Comparison of ENCODE assay signal across 20 mouse cellular contexts in the genomic region with DNA sequence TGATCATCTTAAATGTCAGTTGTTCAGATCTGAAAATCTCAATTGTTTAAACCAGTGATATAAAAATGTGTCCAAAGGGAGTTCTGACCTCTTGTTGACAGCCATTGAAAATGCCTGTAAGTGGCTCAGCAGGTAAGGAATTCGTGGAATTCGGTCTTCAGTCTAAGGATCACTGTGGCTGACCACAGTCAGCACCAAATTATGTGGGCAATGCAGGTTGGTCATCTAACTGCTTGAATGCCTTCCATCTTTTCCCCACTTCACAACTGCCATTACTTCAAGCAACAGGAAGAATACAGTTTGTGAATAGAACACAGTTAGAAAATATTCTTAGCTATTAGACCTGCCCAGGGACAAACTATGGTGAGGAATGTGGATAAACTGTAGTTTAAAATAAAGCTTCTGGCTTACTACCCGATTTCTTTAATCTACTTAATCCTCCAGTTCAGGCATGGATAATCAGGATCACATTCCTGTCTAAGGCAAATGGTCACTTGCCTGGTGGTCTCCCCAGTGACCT. TPM values are rescaled to one million over a fixed set of nuclear protein-coding genes. Genes with fewer than 3 reads are reported as not detected.
DNase-seq lines count a peak whose midpoint lies in the region; ATAC-seq and TF ChIP-seq lines count a peak whose summit lies in the region.
"Had no signal": no experiment of that assay in that cellular context is flagged by ENCODE, and none has a peak within 500 bp of the region (broad histone marks: within the 10 kb centered on the region; RNA-seq: fewer than 3 reads in every experiment).

No protein-coding gene starts in this region.

- no peak overlapping the region for H3K4me2 ChIP-seq in lung, embryonic 15.5 days
- no peak overlapping the region for H3K4me2 ChIP-seq in lung, embryonic 16.5 days (ENCODE audit: low read depth, low read length)
- H3K4me2 ChIP-seq in intestine, embryonic 16.5 days (ENCODE audit: low read depth, low read length) = no peak overlapping the region
- H3K4me2 ChIP-seq in midbrain, embryonic 14.5 days (ENCODE audit: low read length) = no peak overlapping the region
- H3K4me2 ChIP-seq: hindbrain, embryonic 15.5 days; liver, embryonic 11.5 days had no signal

- no peak for TF ChIP-seq CTCF in lung, adult 2 months (IDR thresholded peaks at IDR 0.05; ENCODE audit: insufficient read depth, low read length)

- no peak for DNase-seq in heart, embryonic 10.5 days (ENCODE audit: low spot score)
- DNase-seq in heart, adult 8-10 months (ENCODE audit: low spot score) = no peak
- no peak for DNase-seq in lung, adult 2 months
- no peak for DNase-seq in midbrain, embryonic 14.5 days
- DNase-seq in left cerebral cortex, postnatal 10 days (ENCODE audit: extremely low spot score in 1 of 2, low spot score in 2 of 2) = no peak
- DNase-seq: cerebellum, postnatal 10 days; gastrocnemius, postnatal 14 days; heart, postnatal 14 days; layer of hippocampus, postnatal 36 days; left cerebral cortex, postnatal 4 days; thymus, postnatal 14 days had no signal

- intact Hi-C loops in left cerebral cortex, postnatal 10 days (cut with DNase I) = no loop called here

- no peak overlapping the region for H3K9ac ChIP-seq in lung, embryonic 15.5 days
- H3K9ac ChIP-seq in lung, embryonic 16.5 days (ENCODE audit: low read length) = no peak overlapping the region
- H3K9ac ChIP-seq in intestine, embryonic 16.5 days (ENCODE audit: low read depth, low read length) = no peak overlapping the region
- H3K9ac ChIP-seq in midbrain, embryonic 14.5 days (replicated peaks; ENCODE audit: low read length) = no peak overlapping the region
- H3K9ac ChIP-seq: hindbrain, embryonic 15.5 days had no signal

- ATAC-seq in lung, embryonic 15.5 days (ENCODE audit: borderline replicate concordance, extremely low read depth, low FRiP score, low TSS enrichment) = no peak
- peak; percentile 54; the same call in 1 of the 2 replicates for ATAC-seq in lung, embryonic 16.5 days (ENCODE audit: low read depth)
- no peak for ATAC-seq in intestine, embryonic 16.5 days
- no peak for ATAC-seq in midbrain, embryonic 14.5 days (ENCODE audit: low FRiP score, low TSS enrichment)
- ATAC-seq: activated CD4-positive, CD25-positive, alpha-beta regulatory T cell, adult 4 months had no signal

- 37% methylated on average over 3 of the region's 3 CpGs for WGBS in heart, embryonic 10.5 days
- 32% methylated on average over 3 of the region's 3 CpGs for WGBS in lung, embryonic 15.5 days
- 49% methylated on average over 3 of the region's 3 CpGs for WGBS in lung, adult 2 months
- 41% methylated on average over 3 of the region's 3 CpGs for WGBS in lung, embryonic 16.5 days
- WGBS in intestine, embryonic 16.5 days = 46% methylated on average over 3 of the region's 3 CpGs
- 25% methylated on average over 3 of the region's 3 CpGs for WGBS in midbrain, embryonic 14.5 days

- H3K4me1 ChIP-seq in heart, embryonic 10.5 days = peaks cover 15% of the 10 kb centered on the region
- H3K4me1 ChIP-seq in lung, embryonic 15.5 days = peaks cover 9% of the 10 kb centered on the region; the same call in 1 of the 2 replicates
- peaks cover 16% of the 10 kb centered on the region for H3K4me1 ChIP-seq in lung, adult 2 months (ENCODE audit: control insufficient read depth, insufficient read depth, low read length)
- H3K4me1 ChIP-seq in lung, embryonic 16.5 days (replicated peaks; ENCODE audit: control insufficient read depth, insufficient read depth, low read length) = no peaks in the 10 kb centered on the region
- no peaks in the 10 kb centered on the region for H3K4me1 ChIP-seq in intestine, embryonic 16.5 days (ENCODE audit: control insufficient read depth, insufficient read depth, low read length)
- H3K4me1 ChIP-seq in midbrain, embryonic 14.5 days (ENCODE audit: control insufficient read depth, insufficient read depth, low read length) = no peaks in the 10 kb centered on the region
- H3K4me1 ChIP-seq: hindbrain, embryonic 15.5 days had no signal

- no peaks in the 10 kb centered on the region for H3K36me3 ChIP-seq in heart, embryonic 10.5 days
- no peaks in the 10 kb centered on the region for H3K36me3 ChIP-seq in lung, embryonic 15.5 days
- H3K36me3 ChIP-seq in lung, embryonic 16.5 days (ENCODE audit: control insufficient read depth, insufficient read depth, low read length) = no peaks in the 10 kb centered on the region
- no peaks in the 10 kb centered on the region for H3K36me3 ChIP-seq in intestine, embryonic 16.5 days (ENCODE audit: control insufficient read depth, insufficient read depth, low read length)
- H3K36me3 ChIP-seq in midbrain, embryonic 14.5 days (ENCODE audit: control insufficient read depth, insufficient read depth, low read length) = no peaks in the 10 kb centered on the region
- H3K36me3 ChIP-seq: hindbrain, embryonic 15.5 days; midbrain, embryonic 10.5 days had no signal

- TF ChIP-seq POLR2A in lung, adult 2 months (IDR thresholded peaks at IDR 0.05; ENCODE audit: borderline replicate concordance, extremely low read depth, low read depth, low read length) = no peak

- 0 out of 2 replicates have a peak overlapping the region, but pooled peaks have one; percentile 16 for H3K27ac ChIP-seq in heart, embryonic 10.5 days
- H3K27ac ChIP-seq in lung, embryonic 15.5 days = peak overlapping the region; percentile 21
- peak overlapping the region; percentile 61; the same call in 1 of the 2 replicates for H3K27ac ChIP-seq in lung, embryonic 16.5 days (ENCODE audit: low read length)
- no peak overlapping the region for H3K27ac ChIP-seq in intestine, embryonic 16.5 days (ENCODE audit: low read length)
- H3K27ac ChIP-seq in midbrain, embryonic 14.5 days (replicated peaks; ENCODE audit: low read depth, low read length) = no peak overlapping the region
- H3K27ac ChIP-seq: hindbrain, embryonic 15.5 days; midbrain, embryonic 10.5 days; stomach, postnatal 0 days had no signal

- H3K4me3 ChIP-seq in heart, embryonic 10.5 days = no peak overlapping the region
- H3K4me3 ChIP-seq in lung, embryonic 15.5 days = no peak overlapping the region
- H3K4me3 ChIP-seq in lung, adult 2 months (replicated peaks; ENCODE audit: extremely low read depth, low read depth, low read length) = no peak overlapping the region
- no peak overlapping the region for H3K4me3 ChIP-seq in lung, embryonic 16.5 days (ENCODE audit: low read length)
- no peak overlapping the region for H3K4me3 ChIP-seq in intestine, embryonic 16.5 days (ENCODE audit: low read length)
- H3K4me3 ChIP-seq in midbrain, embryonic 14.5 days (replicated peaks; ENCODE audit: low read depth, low read length) = no peak overlapping the region
- H3K4me3 ChIP-seq: hindbrain, embryonic 15.5 days; midbrain, embryonic 10.5 days had no signal

- H3K9me3 ChIP-seq in heart, embryonic 10.5 days = no peaks in the 10 kb centered on the region
- H3K9me3 ChIP-seq in lung, embryonic 15.5 days = no peaks in the 10 kb centered on the region
- H3K9me3 ChIP-seq in lung, embryonic 16.5 days (ENCODE audit: control insufficient read depth, low read length) = no peaks in the 10 kb centered on the region
- no peaks in the 10 kb centered on the region for H3K9me3 ChIP-seq in intestine, embryonic 16.5 days (ENCODE audit: control insufficient read depth, low read length)
- H3K9me3 ChIP-seq in midbrain, embryonic 14.5 days (ENCODE audit: control insufficient read depth, low read length) = no peaks in the 10 kb centered on the region
- H3K9me3 ChIP-seq: G1E; hindbrain, embryonic 15.5 days; midbrain, embryonic 10.5 days had no signal

- H3K27me3 ChIP-seq in heart, embryonic 10.5 days (ENCODE audit: insufficient read depth, poor library complexity, severe bottlenecking) = no peaks in the 10 kb centered on the region
- H3K27me3 ChIP-seq in lung, embryonic 15.5 days = no peaks in the 10 kb centered on the region
- no peaks in the 10 kb centered on the region for H3K27me3 ChIP-seq in lung, embryonic 16.5 days (ENCODE audit: control insufficient read depth, insufficient read depth, low read depth, low read length)
- H3K27me3 ChIP-seq in intestine, embryonic 16.5 days (replicated peaks; ENCODE audit: control insufficient read depth, insufficient read depth, low read length) = no peaks in the 10 kb centered on the region
- no peaks in the 10 kb centered on the region for H3K27me3 ChIP-seq in midbrain, embryonic 14.5 days (ENCODE audit: control insufficient read depth, insufficient read depth, low read length)
- H3K27me3 ChIP-seq: hindbrain, embryonic 15.5 days had no signal

RNA-seq across cellular contexts. Expression of a gene that starts 8.4 kb away (rescaled TPM):
- polyA plus RNA-seq in heart, embryonic 10.5 days (2016; fragmentation: Nextera tagmentation; extraction: Ambion mirVana) = 2.0 and 2.4 TPM in 2 replicates
- 10 to 100 TPM; 11.9 to 12.9 (median 12.3) TPM for total RNA-seq in heart, adult 8-10 months (2022)
- 1.5 and 1.6 TPM in 2 replicates for polyA plus RNA-seq in lung, embryonic 15.5 days (2015; fragmentation: Nextera tagmentation; extraction: Ambion mirVana)
- polyA plus RNA-seq in lung, adult 2 months (2012; rRNA removed) = 6.4 and 11.1 TPM in 2 replicates
- 1.3 and 1.6 TPM in 2 replicates for polyA plus RNA-seq in lung, embryonic 16.5 days (2015; fragmentation: Nextera tagmentation; extraction: Ambion mirVana)
- polyA plus RNA-seq in intestine, embryonic 16.5 days (2015; fragmentation: Nextera tagmentation; extraction: Ambion mirVana) = 0.72 and 0.73 TPM in 2 replicates
- 4.7 and 5.9 TPM in 2 replicates for polyA plus RNA-seq in midbrain, embryonic 14.5 days (2014; fragmentation: Nextera tagmentation; extraction: Ambion mirVana)
- total RNA-seq in left cerebral cortex, postnatal 10 days (2021) = 10 to 100 TPM; 18.8 to 19.0 TPM

Comparison
In these comparisons a context has a peak if more than half of its experiments do, and no peak if none do; other contexts are left out.
1. H3K27ac ChIP-seq: peak in heart, embryonic 10.5 days (single experiment), lung, embryonic 15.5 days (single experiment) and lung, embryonic 16.5 days (single experiment); none in intestine, embryonic 16.5 days (single experiment) and midbrain, embryonic 14.5 days (single experiment).